Mouse (Mus musculus): ENCODE data around the gene Pax9.
A peak's percentile ranks its signal among the peaks of the same experiment; 100 is the strongest.

The Pax9 gene

GRCm38 (mm10) chr12:56697011-56697740, 5.6 kb downstream of the Pax9 start:
- DNase-seq (ENCODE audit: low spot score) = peak; percentile 46

DNA sequence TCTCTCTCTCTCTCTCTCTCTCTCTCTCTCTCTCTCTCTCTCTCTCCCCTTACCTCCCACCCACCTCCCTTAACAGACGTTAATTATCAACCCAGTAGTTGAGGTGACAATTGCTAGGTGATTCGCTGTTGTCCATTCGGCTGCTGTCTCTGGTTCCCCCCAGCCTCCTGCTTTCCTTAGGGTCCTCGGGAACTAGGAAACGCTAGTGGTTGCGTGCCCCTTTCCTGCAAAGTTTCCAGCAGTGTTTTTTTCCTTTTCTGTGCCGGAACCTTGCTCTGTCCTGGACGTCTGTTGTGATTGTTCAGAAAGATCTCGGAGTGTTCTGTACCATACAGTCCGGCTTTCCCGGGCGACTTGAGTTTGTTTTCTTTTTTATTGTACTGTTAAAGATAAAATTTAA, 6.2 kb downstream of the Pax9 start:
- peak; percentile 32 for DNase-seq (ENCODE audit: low spot score)

- DNase-seq (ENCODE audit: low spot score) = peak; percentile 33
Measured at GRCm38 (mm10) chr12:56698191-56698980, 6.8 kb downstream of the Pax9 start.

GRCm38 (mm10) chr12:56699351-56699750, 7.8 kb downstream of the Pax9 start:
- DNase-seq (ENCODE audit: low spot score) = peak; percentile 39

DNA sequence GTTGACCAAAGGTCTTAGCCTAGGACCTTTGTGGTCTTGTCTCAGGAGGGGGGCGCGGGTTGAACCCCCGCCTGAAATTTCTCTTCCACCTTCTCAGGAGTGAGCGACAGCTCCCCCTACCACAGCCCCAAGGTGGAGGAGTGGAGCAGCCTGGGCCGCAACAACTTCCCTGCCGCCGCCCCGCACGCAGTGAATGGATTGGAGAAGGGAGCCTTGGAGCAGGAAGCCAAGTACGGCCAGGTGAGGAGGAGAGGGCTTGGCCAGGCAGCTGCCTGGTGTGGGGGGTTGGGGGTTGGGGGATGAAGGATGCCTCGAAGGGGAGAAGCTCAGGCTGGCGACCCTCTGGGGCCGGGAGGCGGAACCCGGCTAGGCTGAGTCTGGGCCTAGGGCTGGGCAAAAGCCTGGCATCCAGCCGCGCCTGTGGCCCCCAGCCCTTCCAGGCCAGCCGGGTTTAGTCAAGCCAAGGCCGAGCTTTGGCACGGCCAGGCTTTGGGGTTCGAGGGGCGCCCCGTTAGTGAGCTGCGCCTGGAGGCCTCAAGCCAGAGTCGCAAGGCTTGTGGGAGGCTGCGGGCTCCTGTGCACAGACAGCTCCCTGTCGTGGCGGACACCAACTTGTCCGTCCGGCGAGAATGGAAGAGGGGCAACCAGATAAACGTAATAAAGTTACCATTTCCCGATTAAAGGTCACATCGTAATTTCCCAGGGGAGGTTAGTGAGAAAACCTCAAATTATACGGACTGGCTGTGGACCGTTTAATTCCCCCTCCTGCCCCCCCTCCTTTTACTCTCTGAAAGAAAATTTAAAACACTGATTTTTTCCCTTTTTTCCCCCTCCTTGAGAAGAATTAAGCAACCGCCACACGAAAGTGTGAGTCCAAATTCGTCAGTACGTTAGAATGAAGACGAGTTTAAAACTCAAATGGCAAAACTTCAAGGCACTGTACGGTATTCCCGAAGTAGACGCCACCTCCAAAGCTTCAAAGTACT, 8.6 kb downstream of the Pax9 start:
- DNase-seq (ENCODE audit: low spot score) = peak; percentile 32

GRCm38 (mm10) chr12:56701004-56701403, 9.4 kb downstream of the Pax9 start:
- DNase-seq (ENCODE audit: low spot score) = peak; percentile 29

DNA sequence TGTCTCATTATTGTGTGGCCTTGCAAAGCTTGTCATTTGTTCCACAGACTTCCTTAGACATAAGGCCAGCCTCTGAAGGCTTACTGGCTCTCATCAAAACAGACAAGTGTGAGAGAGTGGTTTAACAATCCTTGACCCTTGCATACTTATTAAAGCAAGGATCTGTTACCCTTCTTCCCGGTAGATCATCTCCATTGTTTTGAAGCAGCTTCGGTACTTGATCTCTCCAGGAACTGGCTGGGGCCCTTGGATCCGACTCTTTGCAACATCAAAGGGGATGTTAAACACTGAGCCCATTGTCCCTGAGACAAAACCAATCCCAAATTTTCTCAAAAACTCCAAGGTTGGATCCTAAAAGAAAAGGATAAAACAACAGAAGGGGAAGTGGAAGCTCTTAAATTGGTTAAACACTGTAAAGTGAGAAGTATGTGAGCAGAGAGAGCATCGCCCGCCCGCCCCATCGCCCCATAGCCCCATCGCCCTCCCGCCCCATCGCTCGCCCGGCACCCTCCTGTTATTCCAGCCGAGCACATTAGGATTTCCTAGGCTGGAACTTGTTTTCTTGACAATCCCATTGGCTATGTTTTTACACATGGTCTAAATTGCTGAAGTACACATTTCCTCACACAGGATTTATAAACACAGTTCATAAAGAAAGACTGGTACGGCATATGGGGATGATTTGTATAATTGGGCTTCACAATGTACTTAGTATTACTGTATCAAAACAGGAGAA, 26.6 kb downstream of the Pax9 start:
- DNase-seq (ENCODE audit: low spot score) = peak; percentile 9

- no peak for DNase-seq (ENCODE audit: low spot score)
Measured at GRCm38 (mm10) chr12:56718707-56719051, 27.1 kb downstream of the Pax9 start.

DNA sequence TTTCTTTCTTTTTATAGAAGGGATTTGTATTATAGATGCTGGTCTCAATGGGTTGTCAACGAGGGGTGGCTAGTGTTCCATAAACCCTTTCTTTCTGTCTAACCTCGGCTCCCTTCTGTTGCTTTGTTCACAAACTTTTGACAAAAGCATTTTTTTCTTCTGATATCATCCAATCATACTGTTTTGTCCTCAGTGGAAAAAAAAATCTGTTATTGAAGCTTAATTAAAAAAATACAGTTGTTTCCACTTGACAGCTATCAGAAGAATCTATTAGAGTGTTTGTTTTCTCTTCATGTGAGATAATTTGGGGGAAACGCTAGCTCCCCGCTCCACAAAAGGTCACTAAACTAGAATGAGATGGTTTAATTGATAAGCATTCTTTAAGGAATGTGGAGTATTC, 36.1 kb downstream of the Pax9 start:
- DNase-seq (ENCODE audit: low spot score) = no peak

GRCm38 (mm10) chr12:56737104-56737503, 45.5 kb downstream of the Pax9 start:
- DNase-seq (ENCODE audit: low spot score) = no peak
